Mouse (Mus musculus) spleen, adult 12 weeks (tissue): ENCODE measurements around the gene Kbtbd2.

ENCODE experiments used
- DNase-seq: peaks from one replicate; pipeline ENCODE4 v3.0.0; 2022; ENCODE audit warnings: low spot score

The Kbtbd2 gene

DNA sequence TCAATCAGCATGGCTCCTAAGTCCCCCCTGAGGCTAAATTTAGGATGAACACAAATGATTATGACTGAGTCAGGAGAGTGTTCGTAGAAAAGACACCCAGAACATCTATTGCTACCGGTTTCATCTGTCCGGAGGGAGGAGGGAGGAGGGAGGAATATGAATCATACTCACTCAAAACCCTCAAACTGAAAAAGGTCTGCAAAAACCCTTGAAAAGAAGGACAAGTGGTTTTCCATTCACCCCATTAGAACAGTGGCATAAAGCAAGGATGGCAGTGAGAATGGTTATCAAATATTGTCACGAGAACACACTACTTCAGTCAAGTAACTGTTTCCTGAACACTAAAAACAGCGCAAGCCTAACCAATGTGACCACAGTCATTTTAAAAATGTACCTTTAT lies 12.5 kb downstream of the Kbtbd2 start:
- DNase-seq = no peak

DNA sequence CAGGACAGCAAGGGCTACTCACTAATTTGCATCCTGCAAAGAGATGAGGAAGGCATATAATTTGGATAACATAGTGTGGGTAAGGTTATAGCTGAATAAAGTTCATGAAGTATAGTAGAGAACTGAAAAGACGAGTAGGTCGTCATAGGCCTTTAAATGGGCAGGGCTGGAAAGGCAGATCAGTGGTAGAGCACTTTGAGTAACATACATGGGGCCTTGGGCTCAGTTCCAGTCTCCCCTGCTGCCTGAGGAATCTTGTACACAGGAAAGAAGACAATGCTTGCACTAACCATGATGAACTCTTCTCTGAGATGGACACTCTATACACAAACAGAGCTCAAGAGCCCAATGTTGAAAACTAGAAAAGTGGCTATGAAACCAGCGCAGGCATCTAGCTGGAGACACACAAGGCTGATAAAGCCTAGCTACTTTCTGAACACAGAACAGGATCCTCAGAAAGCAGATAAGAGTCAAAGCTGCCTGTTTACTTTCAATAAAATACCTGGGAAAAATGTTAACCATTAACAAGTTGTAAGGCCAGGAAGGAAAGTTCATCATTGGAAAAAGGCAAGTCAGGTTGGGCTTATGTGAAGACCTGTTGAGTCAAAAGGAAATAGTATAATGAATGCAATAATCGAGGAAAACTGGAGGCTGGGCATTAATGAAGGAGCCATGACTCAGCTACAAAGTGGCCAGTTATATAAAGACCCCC lies 13.9 kb downstream of the Kbtbd2 start:
- DNase-seq = no peak

DNA sequence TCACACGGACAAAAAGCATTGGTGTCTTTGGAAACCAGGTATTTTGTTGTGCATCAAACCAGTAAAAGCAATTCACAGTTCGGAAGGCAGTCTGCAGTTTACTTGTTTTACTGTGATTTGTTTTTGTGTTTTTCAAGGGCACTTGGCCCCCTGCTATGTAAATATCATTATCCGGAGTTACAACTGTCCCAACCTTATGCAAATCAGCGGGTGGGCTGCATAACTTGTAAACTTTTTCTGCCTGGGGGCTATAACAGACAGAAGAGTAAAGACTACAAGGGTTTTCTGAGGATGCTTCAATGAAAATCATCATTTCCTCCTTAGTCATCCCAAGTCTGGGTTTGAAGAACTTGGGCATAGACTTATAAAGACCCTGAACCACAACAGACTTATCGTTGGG lies 18.0 kb downstream of the Kbtbd2 start:
- DNase-seq = no peak

DNA sequence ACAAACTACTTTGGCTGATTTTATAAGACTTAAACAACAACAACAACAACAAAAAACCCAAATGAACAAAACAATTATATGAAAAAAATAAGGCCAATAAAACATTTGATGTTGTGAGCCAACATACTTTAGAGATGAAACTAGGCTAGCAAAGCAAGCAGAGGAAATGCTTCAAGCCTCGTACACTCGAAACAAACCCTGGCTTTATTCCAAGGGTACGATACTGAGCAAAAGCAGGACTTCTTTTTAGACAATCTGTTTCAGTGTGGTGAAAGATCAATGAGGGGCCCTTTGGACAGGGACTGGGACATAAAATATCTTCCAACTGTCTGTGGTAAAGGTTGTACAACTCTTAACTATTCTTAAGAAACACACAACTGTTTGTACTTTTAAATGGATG lies 21.8 kb downstream of the Kbtbd2 start:
- DNase-seq = no peak

DNA sequence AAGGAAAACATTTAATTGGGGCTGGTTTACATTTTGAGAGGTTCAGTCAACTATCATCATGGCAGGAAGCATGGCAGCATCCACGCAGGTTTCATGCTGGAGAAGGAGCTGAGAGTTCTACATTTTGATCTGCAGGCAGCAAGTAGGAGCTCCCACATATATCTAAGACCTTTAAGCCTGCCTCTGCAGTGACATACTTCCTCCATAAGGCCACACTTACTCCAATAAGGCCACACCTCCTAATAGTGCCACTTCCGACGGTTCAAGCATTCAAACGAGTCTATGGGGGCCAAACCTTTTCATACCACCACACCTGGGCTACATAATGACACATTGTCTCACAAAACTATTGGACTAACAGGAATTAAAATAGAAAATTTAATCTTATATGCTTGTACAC lies 31.9 kb downstream of the Kbtbd2 start:
- no peak for DNase-seq

DNA sequence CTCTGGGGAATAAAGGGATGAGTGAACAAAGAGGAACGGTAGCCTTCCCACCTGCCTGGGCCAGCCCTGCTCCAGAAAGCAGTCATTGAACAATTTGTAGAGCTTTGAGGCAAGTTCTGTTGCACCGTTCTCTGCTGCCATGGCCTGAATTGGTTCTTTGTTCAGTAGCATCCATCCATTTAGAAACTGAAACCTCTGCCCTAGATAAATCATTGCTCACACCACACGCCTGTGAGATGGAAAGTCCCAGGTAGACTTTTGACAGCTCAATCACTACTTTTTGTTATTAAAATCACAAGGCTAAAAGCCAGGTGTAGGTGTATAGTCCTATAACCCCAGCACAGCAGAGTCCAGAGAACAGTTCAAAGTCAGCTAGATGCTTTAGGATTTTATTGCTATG lies 32.3 kb downstream of the Kbtbd2 start:
- no peak for DNase-seq

DNA sequence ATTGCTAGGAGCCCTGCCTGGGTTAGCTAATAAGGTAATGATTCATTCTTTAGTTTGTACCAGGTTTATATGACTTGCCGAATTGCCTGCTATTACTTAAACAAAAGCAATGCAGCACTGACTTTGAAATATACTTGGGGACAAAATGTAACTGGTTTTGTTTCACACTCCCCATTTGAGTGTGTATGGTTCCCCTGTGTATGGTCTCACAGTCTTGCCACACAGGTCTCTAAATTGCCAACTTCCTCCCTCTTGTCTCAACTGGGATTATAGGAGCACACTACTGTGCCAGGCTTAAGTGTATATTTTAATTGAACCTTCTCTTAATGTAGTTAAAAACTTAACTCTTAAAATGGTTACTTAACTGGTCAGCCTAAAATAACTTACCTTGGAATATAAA lies 38.3 kb downstream of the Kbtbd2 start:
- no peak for DNase-seq

DNA sequence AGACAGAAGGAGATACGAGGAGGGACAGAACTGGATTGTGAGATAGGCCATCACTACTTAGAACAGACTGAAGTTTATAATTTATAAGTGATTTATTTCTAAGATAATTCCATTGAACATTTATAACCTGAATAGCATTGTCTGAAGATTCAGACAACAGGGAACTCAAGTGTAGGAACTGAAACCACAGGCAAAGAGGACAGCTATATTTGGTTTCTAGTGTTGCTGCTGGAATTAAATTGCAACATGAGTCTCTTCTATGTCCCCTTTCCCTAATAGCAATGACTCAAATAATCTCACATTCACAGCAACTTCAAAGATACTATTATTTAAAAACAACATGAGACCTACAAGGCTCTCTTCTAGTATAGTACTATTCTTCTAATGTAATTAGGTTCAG lies 41.5 kb downstream of the Kbtbd2 start:
- DNase-seq = no peak

DNA sequence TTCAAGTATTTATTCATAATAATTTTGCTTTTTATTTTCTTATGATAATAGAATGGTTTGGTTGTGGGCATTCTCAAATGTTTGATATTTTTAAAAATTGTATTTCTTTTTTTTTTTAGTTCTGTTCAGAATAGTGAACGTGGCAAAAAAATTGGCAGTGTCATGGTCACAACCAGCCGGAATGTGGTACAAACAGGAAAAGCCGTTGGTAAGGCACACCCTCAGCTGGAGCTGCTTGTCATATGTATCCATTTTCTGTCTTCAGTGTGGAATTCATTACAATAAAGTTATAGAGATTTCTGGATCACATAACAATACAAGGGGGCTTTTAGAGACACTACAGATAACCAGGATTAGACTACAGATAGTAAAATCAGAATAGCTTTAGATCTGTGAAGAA lies 43.9 kb downstream of the Kbtbd2 start:
- DNase-seq = no peak

DNA sequence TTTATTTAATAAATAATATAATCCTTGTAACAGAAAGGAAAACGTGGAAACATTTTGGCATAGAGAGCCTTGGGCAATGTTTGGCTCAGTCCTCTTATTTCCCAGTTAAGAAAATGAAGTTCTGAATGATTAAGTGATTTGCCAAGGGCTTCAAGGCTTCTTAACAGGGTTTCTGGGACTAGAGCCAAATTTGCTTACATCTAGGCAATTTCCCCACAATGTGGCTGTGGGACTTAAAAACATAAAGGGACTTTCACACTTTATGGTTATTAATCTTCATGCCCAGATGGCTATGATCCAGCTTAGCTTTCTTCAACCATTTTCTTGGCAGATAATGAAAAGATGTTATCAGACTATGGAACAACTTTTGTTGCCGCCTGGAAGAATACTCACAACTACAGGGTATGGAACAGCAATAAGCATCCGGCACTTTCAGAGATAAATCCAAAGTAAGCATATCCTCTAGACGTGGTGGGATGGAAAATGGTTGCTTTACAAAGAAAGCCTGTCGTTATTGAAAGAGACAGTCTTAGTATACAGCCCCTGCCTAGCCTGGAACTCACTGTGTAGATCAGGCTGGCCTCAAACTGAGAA lies 51.6 kb downstream of the Kbtbd2 start:
- DNase-seq = no peak

DNA sequence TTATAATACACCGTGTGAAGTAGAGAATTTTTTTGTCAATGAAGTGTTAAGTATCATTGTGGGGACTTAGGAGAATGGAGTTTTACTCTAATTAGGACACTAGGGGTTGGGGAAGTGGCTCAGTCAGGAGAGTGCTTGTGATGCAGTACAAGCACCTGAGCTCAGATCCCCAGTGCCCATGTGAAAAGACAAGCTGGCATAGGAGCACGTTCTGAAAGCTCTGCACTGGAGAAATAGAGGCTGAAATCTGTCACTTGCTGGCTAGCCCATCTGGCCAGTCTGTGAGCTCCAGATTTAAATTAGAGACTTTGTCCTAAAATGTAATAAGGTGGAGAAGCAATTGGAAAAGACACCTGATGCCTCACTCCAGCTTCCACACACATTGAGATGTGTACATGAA lies 65.1 kb downstream of the Kbtbd2 start:
- DNase-seq = no peak
